Comparison of ENCODE assay signal across 13 mouse cellular contexts in the genomic region with DNA sequence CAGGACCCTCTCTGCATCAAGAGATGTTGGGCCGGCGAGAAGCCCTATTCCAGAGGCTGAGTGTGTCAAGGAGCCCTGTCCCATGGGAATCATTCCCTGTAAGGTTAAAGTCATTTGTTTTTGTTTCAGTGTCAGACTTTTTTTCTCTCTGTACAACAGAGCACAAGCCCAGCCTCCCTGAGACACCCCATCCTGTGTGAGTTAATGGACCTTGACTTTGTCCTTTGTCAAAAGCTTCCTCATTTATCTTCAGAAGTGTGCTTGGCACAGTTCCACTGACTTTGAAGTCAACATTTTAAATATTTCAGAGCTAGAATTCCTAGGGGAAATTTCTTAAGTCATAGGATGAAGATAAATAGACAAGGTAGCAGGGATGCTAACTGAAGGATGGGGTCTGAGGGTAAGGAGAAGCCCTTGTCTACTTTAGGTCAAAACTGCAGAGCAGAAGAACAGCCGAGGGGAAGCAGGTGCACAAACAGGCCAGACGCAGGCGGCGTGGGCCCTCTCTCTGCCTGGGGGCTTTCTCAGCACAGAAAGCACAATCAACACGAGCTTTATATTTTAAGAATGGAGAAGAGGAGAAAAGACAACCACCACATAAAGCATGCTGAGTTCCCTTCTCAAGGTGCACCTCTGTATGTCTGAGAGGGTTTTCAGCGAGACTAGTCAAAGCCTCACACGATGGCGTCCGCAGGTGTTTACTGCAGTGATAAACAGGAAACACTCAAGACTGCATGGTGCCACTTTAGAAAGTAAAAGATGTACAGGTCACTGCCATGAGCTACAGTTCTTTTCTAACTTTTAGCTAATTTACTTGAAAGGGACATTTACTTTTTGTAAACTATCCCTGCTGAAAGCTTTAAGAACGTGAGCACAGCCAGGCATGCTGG. TPM values are rescaled to one million over a fixed set of nuclear protein-coding genes. Genes with fewer than 3 reads are reported as not detected.
DNase-seq lines count a peak whose midpoint lies in the region; ATAC-seq lines count a peak whose summit lies in the region.
"Had no signal": no experiment of that assay in that cellular context is flagged by ENCODE, and none has a peak within 500 bp of the region (broad histone marks: within the 10 kb centered on the region; RNA-seq: fewer than 3 reads in every experiment).

No protein-coding gene starts in this region.

- H3K4me2 ChIP-seq in hindbrain, embryonic 11.5 days (replicated peaks; ENCODE audit: low read depth, low read length): no peak overlapping the region

- 61% methylated on average over 12 of the region's 12 CpGs for WGBS in hindbrain, embryonic 11.5 days
- WGBS in hindbrain, embryonic 10.5 days: 72% methylated on average over 12 of the region's 12 CpGs

- H3K36me3 ChIP-seq in hindbrain, embryonic 11.5 days (ENCODE audit: control insufficient read depth, insufficient read depth, low read length): no peaks in the 10 kb centered on the region
- H3K36me3 ChIP-seq in hindbrain, embryonic 10.5 days: peaks cover 11% of the 10 kb centered on the region; the same call in 1 of the 2 replicates

- H3K27me3 ChIP-seq in hindbrain, embryonic 11.5 days (ENCODE audit: control insufficient read depth, insufficient read depth, low read length): no peaks in the 10 kb centered on the region
- no peaks in the 10 kb centered on the region for H3K27me3 ChIP-seq in hindbrain, embryonic 10.5 days (ENCODE audit: insufficient read depth, poor library complexity, severe bottlenecking)
- H3K27me3 ChIP-seq: Patski had no signal

- no peak overlapping the region for H3K9ac ChIP-seq in hindbrain, embryonic 11.5 days (ENCODE audit: low read depth, low read length)

- no peaks in the 10 kb centered on the region for H3K9me3 ChIP-seq in hindbrain, embryonic 11.5 days (ENCODE audit: control insufficient read depth, low read length)
- H3K9me3 ChIP-seq in hindbrain, embryonic 10.5 days: no peaks in the 10 kb centered on the region

- peak; percentile 20 for DNase-seq in hindbrain, embryonic 11.5 days (ENCODE audit: low spot score)
- DNase-seq in hindbrain, embryonic 10.5 days (ENCODE audit: low spot score): no peak
- peak; percentile 17 for DNase-seq in CD4-positive helper T cell, adult 2 months (ENCODE audit: low read depth, low spot score)
- peak; percentile 50 for DNase-seq in adrenal gland, postnatal 10 days
- DNase-seq in naive thymus-derived CD4-positive, alpha-beta T cell, adult 2 months (ENCODE audit: low read depth): peak; percentile 35
- no peak for DNase-seq in urinary bladder, postnatal 25 days (ENCODE audit: low spot score)
- DNase-seq in urinary bladder, postnatal 10 days (ENCODE audit: low spot score): no peak
- DNase-seq: cerebellum, postnatal 10 days; lung, adult 2 months; retina, postnatal 1 day had no signal

- ATAC-seq in hindbrain, embryonic 11.5 days (ENCODE audit: low FRiP score): peak; percentile 76
- no peak for ATAC-seq in frontal cortex, adult (ENCODE audit: low TSS enrichment)
- ATAC-seq: forebrain, embryonic 16.5 days; Patski had no signal

- H3K27ac ChIP-seq in hindbrain, embryonic 11.5 days (ENCODE audit: low read depth, low read length): no peak overlapping the region
- no peak overlapping the region for H3K27ac ChIP-seq in hindbrain, embryonic 10.5 days

- H3K4me1 ChIP-seq in hindbrain, embryonic 11.5 days (replicated peaks; ENCODE audit: control insufficient read depth, insufficient read depth, low read length): no peaks in the 10 kb centered on the region; the same call in 1 of the 2 replicates
- peaks cover 22% of the 10 kb centered on the region for H3K4me1 ChIP-seq in hindbrain, embryonic 10.5 days (replicated peaks)

- no peak overlapping the region for H3K4me3 ChIP-seq in hindbrain, embryonic 11.5 days (ENCODE audit: low read depth, low read length)
- no peak overlapping the region for H3K4me3 ChIP-seq in hindbrain, embryonic 10.5 days

RNA-seq across cellular contexts. Expression of a gene that starts 32.2 kb away (rescaled TPM):
- polyA plus RNA-seq in hindbrain, embryonic 11.5 days (2014; fragmentation: Nextera tagmentation; extraction: Ambion mirVana): 34.9 and 50.5 TPM in 2 replicates
- 26.7 and 32.2 TPM in 2 replicates for polyA plus RNA-seq in hindbrain, embryonic 10.5 days (2016; fragmentation: Nextera tagmentation; extraction: Ambion mirVana)
- total RNA-seq in adrenal gland, postnatal 10 days (2021): 10 to 100 TPM; 42.0 to 43.7 TPM

RNA-seq across cellular contexts. Expression of a gene that starts 33.2 kb away (rescaled TPM):
- 0.21 and 0.31 TPM in 2 replicates for polyA plus RNA-seq in hindbrain, embryonic 11.5 days (2014; fragmentation: Nextera tagmentation; extraction: Ambion mirVana)
- polyA plus RNA-seq in hindbrain, embryonic 10.5 days (2016; fragmentation: Nextera tagmentation; extraction: Ambion mirVana): 0.33 and 0.40 TPM in 2 replicates
- 1 to 10 TPM; 1.7 to 1.8 TPM for total RNA-seq in adrenal gland, postnatal 10 days (2021)

Comparison
In these comparisons a context has a peak if more than half of its experiments do, and no peak if none do; other contexts are left out.
1. DNase-seq: peak in hindbrain, embryonic 11.5 days (single experiment), CD4-positive helper T cell, adult 2 months (single experiment), adrenal gland, postnatal 10 days (single experiment) and naive thymus-derived CD4-positive, alpha-beta T cell, adult 2 months (single experiment); none in hindbrain, embryonic 10.5 days (single experiment), urinary bladder, postnatal 25 days (single experiment) and urinary bladder, postnatal 10 days (single experiment).